Mouse (Mus musculus): ENCODE data around the gene Cdc26.

DNA sequence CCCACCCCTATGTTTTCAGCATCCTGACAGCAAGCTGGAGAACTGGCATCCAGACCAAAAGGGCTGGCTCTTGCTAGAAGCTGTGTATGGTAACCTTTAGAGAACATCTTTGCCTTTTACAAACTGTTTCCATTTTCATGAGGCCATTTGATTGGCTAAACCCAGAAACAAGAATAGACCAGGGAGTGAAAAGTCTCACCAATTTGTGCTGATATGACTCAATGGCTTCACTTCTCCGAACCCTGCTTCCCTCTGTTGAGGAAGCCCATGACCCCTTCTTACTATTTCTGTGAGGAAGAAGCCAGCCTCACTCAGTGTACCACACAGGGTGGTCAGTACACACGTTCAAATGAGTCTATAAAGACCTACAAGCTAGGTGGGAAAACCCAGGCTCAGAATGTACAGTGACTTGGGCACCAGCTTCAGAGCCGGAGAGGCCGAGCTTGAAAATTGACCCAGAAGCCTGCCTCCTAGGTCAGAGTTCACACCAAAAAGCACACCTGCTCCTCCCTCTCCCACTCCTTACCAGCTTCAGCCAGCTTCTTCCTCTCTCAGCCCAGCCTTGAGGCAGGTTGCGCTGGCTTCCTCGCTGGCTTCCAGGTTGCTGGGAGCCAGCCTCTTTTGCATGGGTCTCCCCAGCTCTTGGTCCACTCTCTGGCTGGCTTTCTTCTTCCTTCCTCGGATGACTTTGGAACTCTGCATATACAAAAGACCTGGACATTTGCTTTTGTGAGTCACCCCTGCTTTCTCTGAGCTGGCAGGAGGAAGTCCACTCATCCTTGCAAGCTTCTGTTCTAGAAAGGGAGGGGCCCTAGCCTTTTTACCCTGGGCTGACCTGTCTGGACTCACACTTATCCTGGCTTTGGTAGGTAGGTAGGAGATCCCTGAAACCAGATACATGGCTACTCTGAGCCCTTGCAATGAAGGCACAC lies 25.8 kb upstream of the Cdc26 start:
- TF ChIP-seq CTCF (IDR thresholded peaks at IDR 0.05; ENCODE audit: borderline replicate concordance, insufficient read depth, low read depth, low read length) (no peak), POLR2A (IDR thresholded peaks at IDR 0.05; ENCODE audit: borderline replicate concordance, insufficient read depth, low read length) (no peak)

All from cerebellum, adult 2 months (tissue).